Mouse (Mus musculus) liver, embryonic 16.5 days (tissue): ENCODE measurements around the gene Grhl3. TPM values are rescaled to one million over a fixed set of nuclear protein-coding genes. Genes with fewer than 3 reads are reported as not detected.

Experiments
- ATAC-seq: fragments of 200-750 bp; cut with Nextera tagmentation; 2 replicates; pipeline ENCODE4 v1.8.0; 2017; ENCODE audit warnings: low read depth, mild to moderate bottlenecking, moderate number of reproducible peaks, moderate library complexity
- H3K27ac ChIP-seq: fragments of 300-500 bp; sonication (generic); 2 replicates; pipeline ENCODE4 v1.5.1; 2014; ENCODE audit warnings: mild to moderate bottlenecking, low read length
- H3K27me3 ChIP-seq: fragments of 300-500 bp; sonication (generic); 2 replicates; pipeline ENCODE4 v1.6.1; 2014; ENCODE audit warnings: low read depth, low read length, mixed read lengths; ENCODE audit not compliant: control insufficient read depth, insufficient read depth
- H3K36me3 ChIP-seq: fragments of 300-500 bp; sonication (generic); 2 replicates; pipeline ENCODE4 v1.6.1; 2014; ENCODE audit warnings: mild to moderate bottlenecking; ENCODE audit not compliant: control insufficient read depth, insufficient read depth
- H3K4me1 ChIP-seq: fragments of 300-500 bp; sonication (generic); 2 replicates; pipeline ENCODE4 v1.6.1; 2014; ENCODE audit warnings: low read depth, low read length, mixed read lengths; ENCODE audit not compliant: control insufficient read depth
- H3K4me2 ChIP-seq: fragments of 300-500 bp; sonication (generic); 2 replicates; pipeline ENCODE4 v1.6.1; 2014; ENCODE audit warnings: low read depth, low read length, mixed read lengths
- H3K4me3 ChIP-seq: fragments of 300-500 bp; sonication (generic); 2 replicates; pipeline ENCODE4 v1.5.1; 2014; ENCODE audit warnings: low read depth, mild to moderate bottlenecking, low read length
- H3K9ac ChIP-seq: fragments of 300-500 bp; sonication (generic); 2 replicates; pipeline ENCODE4 v1.6.1; 2014; ENCODE audit warnings: low read depth, low read length
- H3K9me3 ChIP-seq: fragments of 300-500 bp; sonication (generic); replicated peaks from 2 replicates; pipeline ENCODE4 v1.6.1; 2016; ENCODE audit warnings: low read length; ENCODE audit not compliant: control insufficient read depth
- WGBS: fragments of 180-500 bp; shearing (Covaris S2); extraction: QIAGEN DNeasy Blood & Tissue Kit; methylation state at CpG from one replicate; pipeline ENCODE4 v1.1.7; 2014; ENCODE audit not compliant: insufficient replicate concordance; 5-methylcytosine and 5-hydroxymethylcytosine counted together
- polyA plus RNA-seq: library from polyadenylated mRNA; unstranded; fragments of >200 nt; fragmentation: Nextera tagmentation; extraction: Ambion mirVana; gene quantifications from 2 replicates; pipeline ENCODE4 v1.2.1, GENCODE M21; 2015

Grhl3 gene
- polyA plus RNA-seq, 1 experiment from 2014 or later, result 0.61 TPM

DNA sequence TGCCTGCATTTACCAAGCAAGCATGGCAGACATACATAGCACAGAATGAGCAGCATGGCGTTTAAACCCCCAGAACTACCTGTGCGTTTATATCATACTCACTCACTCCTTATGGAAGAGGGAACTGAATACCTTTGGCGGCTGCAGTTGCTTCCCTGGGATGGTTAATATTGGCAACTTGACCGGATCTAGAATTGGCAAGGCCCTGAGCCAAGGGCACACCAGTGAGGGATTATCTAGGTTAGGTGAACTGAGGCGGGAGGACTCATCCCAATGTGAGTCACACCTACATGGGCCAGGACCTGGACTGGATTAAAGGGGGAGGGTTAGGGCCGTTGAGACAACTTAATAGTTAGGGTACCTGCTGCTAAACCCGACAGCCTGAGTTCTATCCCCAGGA lies 32.8 kb upstream of the Grhl3 start:
- 65% methylated on average over 7 of the region's 7 CpGs for WGBS
- no peak for ATAC-seq

DNA sequence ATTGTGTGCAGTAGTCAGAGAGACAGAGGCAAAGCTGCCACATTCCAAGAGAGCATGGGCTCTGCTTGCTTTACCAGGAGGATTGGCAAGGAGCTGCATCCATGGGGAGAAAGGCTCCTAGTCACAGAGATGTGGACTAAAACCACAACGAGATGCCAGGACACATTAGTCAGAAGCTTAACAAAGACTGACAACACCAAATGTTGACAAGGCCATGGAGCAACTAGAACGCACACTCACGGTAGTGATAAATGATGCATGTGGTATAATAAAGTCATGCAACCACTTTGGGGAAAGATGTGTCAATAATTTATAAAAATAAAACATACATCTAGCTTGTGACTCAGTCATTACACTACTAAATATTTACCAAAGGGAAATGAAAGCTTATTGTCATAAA lies 28.1 kb upstream of the Grhl3 start:
- H3K9me3 ChIP-seq, result no peaks in the 10 kb centered on the region
- no peak overlapping the region for H3K4me2 ChIP-seq
- no peak for ATAC-seq
- no peak overlapping the region for H3K9ac ChIP-seq
- H3K4me1 ChIP-seq, result no peaks in the 10 kb centered on the region
- H3K27ac ChIP-seq, result no peak overlapping the region
- 75% methylated on average over 3 of the region's 3 CpGs for WGBS
- H3K36me3 ChIP-seq, result no peaks in the 10 kb centered on the region
- H3K4me3 ChIP-seq, result no peak overlapping the region
- no peaks in the 10 kb centered on the region for H3K27me3 ChIP-seq

More for the DNA sequence above, 32.8 kb upstream of the Grhl3 start:
- Histone ChIP-seq H3K4me2 (no peak overlapping the region), H3K9me3 (peaks cover 8% of the 10 kb centered on the region), H3K9ac (no peak overlapping the region), H3K27me3 (no peaks in the 10 kb centered on the region), H3K36me3 (no peaks in the 10 kb centered on the region), H3K4me3 (no peak overlapping the region), H3K27ac (no peak overlapping the region), H3K4me1 (no peaks in the 10 kb centered on the region)

DNA sequence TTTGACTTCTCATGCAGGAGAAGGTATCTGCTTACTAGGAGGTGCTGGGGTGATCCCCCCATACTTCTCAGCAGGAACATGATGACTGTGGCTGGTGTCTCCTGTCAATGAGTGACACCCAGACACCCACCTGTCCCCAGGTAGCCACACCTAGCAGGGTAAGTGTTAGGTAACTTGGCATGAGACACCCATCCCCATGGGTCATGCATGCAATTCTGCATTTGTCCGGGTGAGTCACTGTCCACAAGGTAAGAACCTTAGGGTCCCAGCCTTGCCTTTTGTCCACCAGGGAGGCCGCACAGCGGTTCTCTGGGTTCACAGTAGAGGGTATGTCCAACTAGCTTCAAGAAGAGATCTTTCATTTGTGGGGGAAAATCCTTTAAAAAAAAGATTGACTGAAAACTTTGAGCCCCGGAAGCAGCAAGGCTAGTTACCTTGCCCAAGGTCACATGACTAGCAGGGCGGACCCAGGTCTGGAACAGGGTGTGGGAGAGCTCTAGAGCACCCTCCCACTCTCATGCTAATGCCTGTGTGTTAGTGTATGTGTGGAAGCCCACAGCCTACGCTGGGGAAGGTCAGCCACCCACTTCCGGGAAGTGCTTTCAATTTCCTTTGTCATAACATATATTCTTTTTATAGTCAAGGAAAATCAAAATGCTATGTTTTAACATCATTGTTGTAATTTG lies 26.2 kb upstream of the Grhl3 start:
- H3K27me3 ChIP-seq, result no peaks in the 10 kb centered on the region
- H3K27ac ChIP-seq, result no peak overlapping the region
- 61% methylated on average over 7 of the region's 7 CpGs for WGBS
- no peak overlapping the region for H3K4me3 ChIP-seq
- H3K9ac ChIP-seq, result no peak overlapping the region
- no peaks in the 10 kb centered on the region for H3K9me3 ChIP-seq
- no peak overlapping the region for H3K4me2 ChIP-seq
- ATAC-seq, result no peak
- no peaks in the 10 kb centered on the region for H3K4me1 ChIP-seq
- H3K36me3 ChIP-seq, result no peaks in the 10 kb centered on the region

DNA sequence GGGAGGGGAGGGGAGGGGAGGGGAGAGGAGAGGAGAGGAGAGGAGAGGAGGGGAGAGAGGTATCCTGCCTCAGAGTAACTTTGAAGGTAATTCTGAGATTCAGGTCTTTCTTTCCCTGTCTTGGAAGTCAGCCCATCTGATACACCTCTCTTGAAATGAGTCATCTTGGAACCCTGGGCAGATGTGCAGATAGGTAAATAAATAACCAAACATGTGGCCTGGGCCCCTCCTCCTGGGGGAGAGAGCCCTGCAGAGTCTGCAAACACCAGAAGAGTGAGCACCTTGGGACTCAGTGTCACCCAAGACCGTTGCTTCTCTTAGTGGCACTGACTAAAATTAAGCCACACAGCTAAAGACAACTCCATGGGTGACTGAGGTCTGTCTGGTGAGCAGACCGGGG lies 25.6 kb upstream of the Grhl3 start:
- Histone ChIP-seq H3K27me3 (no peaks in the 10 kb centered on the region), H3K4me1 (no peaks in the 10 kb centered on the region), H3K36me3 (no peaks in the 10 kb centered on the region), H3K4me3 (no peak overlapping the region), H3K9me3 (no peaks in the 10 kb centered on the region), H3K27ac (no peak overlapping the region), H3K9ac (no peak overlapping the region), H3K4me2 (no peak overlapping the region)
- ATAC-seq, result no peak
- 58% methylated on average over 1 of the region's 2 CpGs for WGBS

DNA sequence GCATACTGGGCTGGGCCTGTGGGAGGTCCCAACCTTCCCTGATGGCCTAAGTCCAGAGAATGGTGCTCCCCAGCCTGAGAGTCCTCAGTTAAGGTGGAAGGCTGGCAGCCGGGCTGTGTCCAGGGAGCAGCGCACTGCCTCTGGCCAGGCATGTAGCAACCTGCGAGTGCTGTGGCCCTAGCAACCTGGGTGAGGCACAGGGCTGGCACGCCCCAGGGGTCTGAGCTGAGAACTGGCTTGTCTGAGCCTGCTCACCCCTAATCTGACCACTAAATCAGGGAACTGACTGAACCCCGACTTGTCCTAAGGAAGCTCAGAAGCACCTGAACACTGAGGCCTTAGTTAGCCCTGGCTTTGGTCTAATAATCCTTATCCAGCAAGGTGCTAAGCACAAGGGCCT lies 24.1 kb upstream of the Grhl3 start:
- no peak for ATAC-seq
- Histone ChIP-seq H3K4me3 (no peak overlapping the region), H3K27ac (no peak overlapping the region), H3K9me3 (no peaks in the 10 kb centered on the region), H3K27me3 (no peaks in the 10 kb centered on the region), H3K36me3 (no peaks in the 10 kb centered on the region), H3K4me1 (no peaks in the 10 kb centered on the region), H3K4me2 (no peak overlapping the region), H3K9ac (no peak overlapping the region)
- WGBS, result 62% methylated on average over 5 of the region's 5 CpGs

DNA sequence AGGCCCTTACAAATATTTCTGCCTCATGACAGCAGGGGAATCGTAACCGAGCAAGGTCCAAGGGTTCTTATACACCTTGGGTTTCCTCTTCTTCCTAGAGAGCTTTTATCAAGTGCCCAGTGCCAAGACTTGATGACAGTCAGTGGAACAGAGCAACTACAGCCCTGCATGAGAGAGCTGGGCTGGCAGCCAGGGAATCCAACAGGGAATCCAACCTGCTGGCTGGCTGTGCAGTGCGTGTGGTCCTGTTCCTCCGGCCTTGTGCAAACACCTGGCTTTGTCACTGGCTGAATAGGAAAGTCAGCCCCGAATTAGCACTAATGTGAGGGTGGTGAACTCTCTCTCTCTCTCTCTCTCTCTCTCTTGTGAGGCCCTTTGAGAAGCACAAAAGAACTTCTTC lies 22.5 kb upstream of the Grhl3 start:
- 63% methylated on average over 5 of the region's 5 CpGs for WGBS
- no peaks in the 10 kb centered on the region for H3K9me3 ChIP-seq
- no peak overlapping the region for H3K4me3 ChIP-seq
- H3K27me3 ChIP-seq, result no peaks in the 10 kb centered on the region
- no peak overlapping the region for H3K4me2 ChIP-seq
- H3K36me3 ChIP-seq, result no peaks in the 10 kb centered on the region
- H3K9ac ChIP-seq, result no peak overlapping the region
- H3K4me1 ChIP-seq, result no peaks in the 10 kb centered on the region
- ATAC-seq, result peak; percentile 47
- no peak overlapping the region for H3K27ac ChIP-seq

DNA sequence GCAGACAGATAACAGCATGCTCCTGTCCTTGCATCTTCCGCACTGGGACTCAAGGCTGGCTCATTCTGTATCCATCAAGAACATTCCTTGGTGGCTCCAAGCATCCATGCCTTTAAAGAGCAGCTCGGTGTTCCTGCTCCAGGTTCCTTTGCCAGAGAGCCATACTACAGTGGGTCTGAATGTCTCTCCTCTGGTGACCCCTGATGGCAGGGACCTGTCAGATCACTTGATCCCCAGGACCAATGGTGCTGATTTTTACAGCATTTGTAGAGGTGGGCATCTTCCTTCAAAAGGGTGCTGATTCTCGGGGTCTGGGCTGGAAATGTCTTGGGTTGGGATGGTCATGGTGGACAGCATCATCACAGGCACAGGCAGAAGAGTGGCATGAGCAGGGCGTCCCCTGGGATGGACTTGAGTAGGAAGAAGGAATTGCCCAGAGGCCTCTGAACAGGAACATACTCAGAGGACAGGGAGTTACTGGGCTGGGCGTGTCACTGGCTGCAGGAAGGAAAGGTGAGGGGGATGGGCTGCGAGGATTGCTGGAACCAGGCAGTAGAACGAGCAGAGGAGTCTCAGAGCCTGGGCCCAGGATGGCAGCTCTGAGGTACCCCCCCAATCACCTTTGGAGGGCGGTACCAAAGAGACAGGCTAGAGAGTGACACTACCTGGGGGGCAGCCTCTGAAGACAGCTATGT lies 18.3 kb upstream of the Grhl3 start:
- Histone ChIP-seq H3K4me3 (no peak overlapping the region), H3K4me2 (no peak overlapping the region), H3K4me1 (no peaks in the 10 kb centered on the region), H3K27ac (no peak overlapping the region), H3K36me3 (no peaks in the 10 kb centered on the region), H3K9me3 (no peaks in the 10 kb centered on the region), H3K9ac (no peak overlapping the region), H3K27me3 (no peaks in the 10 kb centered on the region)
- no peak for ATAC-seq
- WGBS, result 37% methylated on average over 8 of the region's 8 CpGs

DNA sequence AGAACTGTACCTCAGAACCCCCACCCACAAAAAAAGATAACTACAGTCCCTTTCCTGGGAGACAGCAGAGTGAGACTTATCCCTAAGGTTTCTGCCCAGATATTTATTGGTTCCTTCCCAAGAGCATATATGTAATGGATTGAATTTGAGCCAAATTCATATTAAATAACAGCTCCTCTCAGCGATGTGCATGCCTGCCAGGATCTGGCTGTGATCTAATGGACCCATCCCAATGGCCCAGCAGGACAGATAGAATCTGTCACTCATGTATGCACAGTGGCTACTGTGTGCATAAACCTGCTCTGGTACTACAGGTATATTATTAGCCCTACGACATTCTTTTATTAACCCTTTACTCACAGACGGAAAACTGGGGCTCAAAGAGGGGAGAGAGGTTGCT lies 17.7 kb upstream of the Grhl3 start:
- no peaks in the 10 kb centered on the region for H3K27me3 ChIP-seq
- WGBS, result 56% methylated on average over 3 of the region's 3 CpGs
- H3K4me1 ChIP-seq, result no peaks in the 10 kb centered on the region
- H3K36me3 ChIP-seq, result no peaks in the 10 kb centered on the region
- no peak overlapping the region for H3K27ac ChIP-seq
- no peak overlapping the region for H3K4me3 ChIP-seq
- ATAC-seq, result no peak
- H3K4me2 ChIP-seq, result no peak overlapping the region
- H3K9me3 ChIP-seq, result no peaks in the 10 kb centered on the region
- no peak overlapping the region for H3K9ac ChIP-seq

DNA sequence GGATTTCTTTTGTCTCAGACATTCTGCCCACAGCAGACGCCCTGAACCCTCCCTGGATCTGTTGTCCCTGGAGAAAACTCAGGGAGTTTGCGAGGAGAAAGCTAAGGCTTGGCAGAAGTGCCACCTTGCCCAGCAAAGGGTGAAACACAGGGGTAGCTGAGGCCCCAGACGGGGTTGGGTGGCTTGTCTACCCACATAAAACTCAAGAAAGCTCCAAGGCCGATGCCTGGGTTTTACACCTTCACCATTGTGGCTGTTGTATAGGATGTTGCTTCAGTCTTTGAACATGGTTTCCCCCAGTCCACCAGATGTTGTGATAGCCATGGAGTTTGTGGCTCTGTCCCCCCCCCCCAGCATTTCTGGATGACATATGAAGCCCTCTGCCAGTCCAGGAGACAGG lies 11.4 kb upstream of the Grhl3 start:
- no peaks in the 10 kb centered on the region for H3K27me3 ChIP-seq
- ATAC-seq, result no peak

More for the DNA sequence above, 11.4 kb upstream of the Grhl3 start:
- H3K9ac ChIP-seq, result no peak overlapping the region
- H3K27ac ChIP-seq, result no peak overlapping the region
- H3K4me3 ChIP-seq, result no peak overlapping the region
- H3K4me2 ChIP-seq, result no peak overlapping the region
- no peaks in the 10 kb centered on the region for H3K9me3 ChIP-seq
- no peaks in the 10 kb centered on the region for H3K36me3 ChIP-seq
- 52% methylated on average over 4 of the region's 4 CpGs for WGBS
- no peaks in the 10 kb centered on the region for H3K4me1 ChIP-seq
